Mouse (Mus musculus): ENCODE measurements at regions not wholly inside any gene's neighbourhood (a gene's known extent, or its start where the extent isn't known, plus 50 kb on each side); places are given as distances from the start of the nearest gene placed in this dataset.

- H3K27ac ChIP-seq (ENCODE audit: control insufficient read depth, insufficient read depth, low read depth, low read length) = no peak overlapping the region
- no peaks in the 10 kb centered on the region for H3K36me3 ChIP-seq (ENCODE audit: control insufficient read depth, insufficient read depth, low read length)
- no peak overlapping the region for H3K4me3 ChIP-seq (ENCODE audit: control insufficient read depth, low read depth, low read length)
Observed at GRCm38 (mm10) chr4:124329107-124329771, 281.4 kb downstream of the 3100002H09Rik start.

GRCm38 (mm10) chr4:124326301-124326700 is 284.3 kb downstream of the 3100002H09Rik start:
- H3K4me3 ChIP-seq (ENCODE audit: control insufficient read depth, low read depth, low read length) = no peak overlapping the region
- H3K27me3 ChIP-seq (ENCODE audit: control insufficient read depth, insufficient read depth, low read length) = no peaks in the 10 kb centered on the region
- no peak overlapping the region for H3K27ac ChIP-seq (ENCODE audit: control insufficient read depth, insufficient read depth, low read depth, low read length)
- TF ChIP-seq CTCF (IDR thresholded peaks at IDR 0.05; ENCODE audit: control insufficient read depth, insufficient read depth, insufficient replicate concordance, low read depth, low read length) (no peak), POLR2A (IDR thresholded peaks at IDR 0.05; ENCODE audit: control insufficient read depth, low read depth, low read length) (no peak)
- no peaks in the 10 kb centered on the region for H3K36me3 ChIP-seq (ENCODE audit: control insufficient read depth, insufficient read depth, low read length)
- no peaks in the 10 kb centered on the region for H3K4me1 ChIP-seq (ENCODE audit: control insufficient read depth, insufficient read depth, low read length)

More at GRCm38 (mm10) chr4:124329107-124329771, 281.4 kb downstream of the 3100002H09Rik start:
- TF ChIP-seq POLR2A (IDR thresholded peaks at IDR 0.05; ENCODE audit: control insufficient read depth, low read depth, low read length) (no peak), CTCF (IDR thresholded peaks at IDR 0.05; ENCODE audit: control insufficient read depth, insufficient read depth, insufficient replicate concordance, low read depth, low read length) (no peak)
- H3K4me1 ChIP-seq (ENCODE audit: control insufficient read depth, insufficient read depth, low read length) = no peaks in the 10 kb centered on the region
- no peaks in the 10 kb centered on the region for H3K27me3 ChIP-seq (ENCODE audit: control insufficient read depth, insufficient read depth, low read length)

- H3K4me1 ChIP-seq (ENCODE audit: control insufficient read depth, insufficient read depth, low read length) = no peaks in the 10 kb centered on the region
- TF ChIP-seq POLR2A (IDR thresholded peaks at IDR 0.05; ENCODE audit: control insufficient read depth, low read depth, low read length) (no peak), CTCF (IDR thresholded peaks at IDR 0.05; ENCODE audit: control insufficient read depth, insufficient read depth, insufficient replicate concordance, low read depth, low read length) (no peak)
- no peak overlapping the region for H3K4me3 ChIP-seq (ENCODE audit: control insufficient read depth, low read depth, low read length)
- H3K27me3 ChIP-seq (ENCODE audit: control insufficient read depth, insufficient read depth, low read length) = no peaks in the 10 kb centered on the region
- no peak overlapping the region for H3K27ac ChIP-seq (ENCODE audit: control insufficient read depth, insufficient read depth, low read depth, low read length)
- no peaks in the 10 kb centered on the region for H3K36me3 ChIP-seq (ENCODE audit: control insufficient read depth, insufficient read depth, low read length)
Observed at GRCm38 (mm10) chr4:124323589-124323988, 287.0 kb downstream of the 3100002H09Rik start.

- Histone ChIP-seq H3K27ac (ENCODE audit: control insufficient read depth, insufficient read depth, low read depth, low read length) (no peak overlapping the region), H3K27me3 (ENCODE audit: control insufficient read depth, insufficient read depth, low read length) (no peaks in the 10 kb centered on the region), H3K36me3 (ENCODE audit: control insufficient read depth, insufficient read depth, low read length) (no peaks in the 10 kb centered on the region), H3K4me1 (ENCODE audit: control insufficient read depth, insufficient read depth, low read length) (no peaks in the 10 kb centered on the region), H3K4me3 (ENCODE audit: control insufficient read depth, low read depth, low read length) (no peak overlapping the region)
- TF ChIP-seq CTCF (IDR thresholded peaks at IDR 0.05; ENCODE audit: control insufficient read depth, insufficient read depth, insufficient replicate concordance, low read depth, low read length) = no peak
- no peak for TF ChIP-seq POLR2A (IDR thresholded peaks at IDR 0.05; ENCODE audit: control insufficient read depth, low read depth, low read length)
Observed at GRCm38 (mm10) chr4:124321221-124321620, 289.4 kb downstream of the 3100002H09Rik start.

GRCm38 (mm10) chr4:124317042-124317441 is 293.6 kb downstream of the 3100002H09Rik start:
- no peaks in the 10 kb centered on the region for H3K27me3 ChIP-seq (ENCODE audit: control insufficient read depth, insufficient read depth, low read length)
- TF ChIP-seq POLR2A (IDR thresholded peaks at IDR 0.05; ENCODE audit: control insufficient read depth, low read depth, low read length) (no peak), CTCF (IDR thresholded peaks at IDR 0.05; ENCODE audit: control insufficient read depth, insufficient read depth, insufficient replicate concordance, low read depth, low read length) (no peak)

GRCm38 (mm10) chr4:124311657-124312056 is 298.9 kb downstream of the 3100002H09Rik start:
- no peaks in the 10 kb centered on the region for H3K4me1 ChIP-seq (ENCODE audit: control insufficient read depth, insufficient read depth, low read length)
- no peak for TF ChIP-seq POLR2A (IDR thresholded peaks at IDR 0.05; ENCODE audit: control insufficient read depth, low read depth, low read length)
- H3K27me3 ChIP-seq (ENCODE audit: control insufficient read depth, insufficient read depth, low read length) = no peaks in the 10 kb centered on the region
- no peak overlapping the region for H3K4me3 ChIP-seq (ENCODE audit: control insufficient read depth, low read depth, low read length)
- H3K36me3 ChIP-seq (ENCODE audit: control insufficient read depth, insufficient read depth, low read length) = no peaks in the 10 kb centered on the region
- H3K27ac ChIP-seq (ENCODE audit: control insufficient read depth, insufficient read depth, low read depth, low read length) = no peak overlapping the region

More at GRCm38 (mm10) chr4:124317042-124317441, 293.6 kb downstream of the 3100002H09Rik start:
- no peaks in the 10 kb centered on the region for H3K4me1 ChIP-seq (ENCODE audit: control insufficient read depth, insufficient read depth, low read length)
- H3K27ac ChIP-seq (ENCODE audit: control insufficient read depth, insufficient read depth, low read depth, low read length) = no peak overlapping the region
- no peaks in the 10 kb centered on the region for H3K36me3 ChIP-seq (ENCODE audit: control insufficient read depth, insufficient read depth, low read length)
- no peak overlapping the region for H3K4me3 ChIP-seq (ENCODE audit: control insufficient read depth, low read depth, low read length)

GRCm38 (mm10) chr4:124310594-124310993 is 300.0 kb downstream of the 3100002H09Rik start:
- H3K36me3 ChIP-seq (ENCODE audit: control insufficient read depth, insufficient read depth, low read length) = no peaks in the 10 kb centered on the region
- TF ChIP-seq POLR2A (IDR thresholded peaks at IDR 0.05; ENCODE audit: control insufficient read depth, low read depth, low read length) (no peak), CTCF (IDR thresholded peaks at IDR 0.05; ENCODE audit: control insufficient read depth, insufficient read depth, insufficient replicate concordance, low read depth, low read length) (no peak)
- H3K4me1 ChIP-seq (ENCODE audit: control insufficient read depth, insufficient read depth, low read length) = no peaks in the 10 kb centered on the region
- H3K4me3 ChIP-seq (ENCODE audit: control insufficient read depth, low read depth, low read length) = no peak overlapping the region
- no peaks in the 10 kb centered on the region for H3K27me3 ChIP-seq (ENCODE audit: control insufficient read depth, insufficient read depth, low read length)
- no peak overlapping the region for H3K27ac ChIP-seq (ENCODE audit: control insufficient read depth, insufficient read depth, low read depth, low read length)

All from testis, adult 2 months (tissue).